Mouse (Mus musculus) brown adipose tissue, adult 24 weeks (tissue): ENCODE measurements at regions not wholly inside any gene's neighbourhood (a gene's known extent, or its start where the extent isn't known, plus 50 kb on each side); places are given as distances from the start of the nearest gene placed in this dataset.

Experiments used
- H3K27ac ChIP-seq: fragments of 200-500 bp; replicated peaks from 2 replicates; pipeline ENCODE4 v1.5.1; 2012; ENCODE audit warnings: low read depth, mild to moderate bottlenecking, low read length
- H3K4me1 ChIP-seq: fragments of 200-500 bp; 2 replicates; pipeline ENCODE4 v1.6.1; 2012; ENCODE audit warnings: low read length, mixed read lengths; ENCODE audit not compliant: control insufficient read depth, insufficient read depth, insufficient read length
- H3K4me3 ChIP-seq: fragments of 200-500 bp; 2 replicates; pipeline ENCODE4 v1.5.1; 2012; ENCODE audit warnings: low read depth, mild to moderate bottlenecking, low read length, moderate library complexity; ENCODE audit not compliant: insufficient read depth

DNA sequence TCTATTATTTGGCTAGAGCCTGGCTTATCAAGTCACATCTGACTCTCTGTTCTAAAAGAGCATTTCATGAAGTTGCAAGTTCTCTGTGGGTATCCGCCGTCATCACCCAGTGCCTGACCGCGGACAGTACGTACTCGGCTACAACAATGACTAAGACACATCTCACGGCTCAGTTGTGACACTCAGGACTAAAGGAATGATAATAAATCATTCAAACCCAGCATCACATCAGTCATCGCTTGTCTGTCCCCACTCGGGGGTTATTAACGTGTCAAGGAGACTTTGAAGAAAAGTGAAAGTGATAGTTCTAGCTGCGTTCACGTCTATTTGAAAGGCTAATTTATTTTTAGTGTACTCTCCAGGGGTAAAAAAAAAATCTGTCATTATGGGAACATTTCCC lies 61.4 kb upstream of the Map4k3 start:
- H3K4me3 ChIP-seq = peak overlapping the region; percentile 52
- H3K4me1 ChIP-seq = peaks cover 10% of the 10 kb centered on the region; the same call in 1 of the 2 replicates
- H3K27ac ChIP-seq = peak overlapping the region; percentile 93

DNA sequence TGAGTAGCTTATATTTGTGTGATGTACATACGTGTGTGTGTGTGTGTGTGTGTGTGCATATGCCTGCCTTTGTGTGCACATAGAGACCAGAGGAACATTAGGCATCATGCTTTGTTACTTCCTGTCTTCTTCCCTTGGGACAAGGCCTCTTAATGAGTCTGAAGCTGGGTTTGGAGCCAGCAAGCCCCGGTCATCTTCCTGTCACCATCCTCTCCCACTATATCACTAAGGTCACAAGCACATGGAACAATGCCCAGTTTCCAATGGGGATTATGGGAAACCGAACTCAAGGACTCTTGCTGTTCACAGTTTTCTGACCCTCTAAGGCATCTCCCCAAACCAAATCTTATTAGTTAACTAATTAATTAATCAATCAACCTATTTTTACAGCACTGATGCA lies 60.7 kb upstream of the Map4k3 start:
- H3K27ac ChIP-seq = no peak overlapping the region; the same call in 1 of the 2 replicates
- peaks cover 10% of the 10 kb centered on the region; the same call in 1 of the 2 replicates for H3K4me1 ChIP-seq
- no peak overlapping the region for H3K4me3 ChIP-seq

- H3K27ac ChIP-seq = no peak overlapping the region
- H3K4me1 ChIP-seq = peaks cover 6% of the 10 kb centered on the region; the same call in 1 of the 2 replicates
- H3K4me3 ChIP-seq = no peak overlapping the region
Observed at GRCm38 (mm10) chr17:80786858-80787257, 58.6 kb upstream of the Map4k3 start.

- no peak overlapping the region for H3K4me3 ChIP-seq
- 0 out of 2 replicates have a peak overlapping the region, but pooled peaks have one; percentile 16 for H3K27ac ChIP-seq
Observed at GRCm38 (mm10) chr17:80786061-80786851, 58.0 kb upstream of the Map4k3 start.

GRCm38 (mm10) chr17:80785476-80785875 lies 57.2 kb upstream of the Map4k3 start:
- peaks cover 6% of the 10 kb centered on the region; the same call in 1 of the 2 replicates for H3K4me1 ChIP-seq
- H3K4me3 ChIP-seq = no peak overlapping the region
- no peak overlapping the region for H3K27ac ChIP-seq

More at GRCm38 (mm10) chr17:80786061-80786851, 58.0 kb upstream of the Map4k3 start:
- H3K4me1 ChIP-seq = peaks cover 6% of the 10 kb centered on the region; the same call in 1 of the 2 replicates

- Histone ChIP-seq H3K4me3 (no peak overlapping the region), H3K27ac (no peak overlapping the region), H3K4me1 (peaks cover 3% of the 10 kb centered on the region; the same call in 1 of the 2 replicates)
Observed at GRCm38 (mm10) chr17:80785049-80785448, 56.8 kb upstream of the Map4k3 start.

DNA sequence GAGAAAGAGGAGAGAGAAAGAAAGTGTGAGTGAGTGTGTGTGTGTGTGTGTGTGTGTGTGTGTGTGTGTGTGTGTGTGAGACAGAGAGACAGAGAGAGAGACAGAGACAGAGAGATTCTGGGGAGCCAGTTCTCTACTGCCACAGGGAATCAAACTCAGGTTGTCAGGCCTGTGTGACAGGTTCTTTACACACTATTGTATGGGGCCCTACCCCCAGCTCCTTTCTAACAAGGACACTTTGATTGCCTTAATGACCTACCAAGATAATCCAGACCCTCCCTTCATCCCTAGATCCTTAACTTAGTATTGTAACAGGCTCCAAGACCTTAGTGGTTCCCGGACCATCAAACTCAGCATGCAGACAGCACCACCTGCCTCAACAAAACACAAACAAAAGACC lies 53.9 kb upstream of the Map4k3 start:
- Histone ChIP-seq H3K4me3 (no peak overlapping the region), H3K4me1 (no peaks in the 10 kb centered on the region; the same call in 1 of the 2 replicates), H3K27ac (no peak overlapping the region)

GRCm38 (mm10) chr17:80781621-80782020 lies 53.3 kb upstream of the Map4k3 start:
- H3K27ac ChIP-seq = no peak overlapping the region
- H3K4me1 ChIP-seq = no peaks in the 10 kb centered on the region; the same call in 1 of the 2 replicates
- H3K4me3 ChIP-seq = no peak overlapping the region

- H3K27ac ChIP-seq = no peak overlapping the region
- no peaks in the 10 kb centered on the region; the same call in 1 of the 2 replicates for H3K4me1 ChIP-seq
- no peak overlapping the region for H3K4me3 ChIP-seq
Observed at GRCm38 (mm10) chr17:80780303-80780702, 52.0 kb upstream of the Map4k3 start.

DNA sequence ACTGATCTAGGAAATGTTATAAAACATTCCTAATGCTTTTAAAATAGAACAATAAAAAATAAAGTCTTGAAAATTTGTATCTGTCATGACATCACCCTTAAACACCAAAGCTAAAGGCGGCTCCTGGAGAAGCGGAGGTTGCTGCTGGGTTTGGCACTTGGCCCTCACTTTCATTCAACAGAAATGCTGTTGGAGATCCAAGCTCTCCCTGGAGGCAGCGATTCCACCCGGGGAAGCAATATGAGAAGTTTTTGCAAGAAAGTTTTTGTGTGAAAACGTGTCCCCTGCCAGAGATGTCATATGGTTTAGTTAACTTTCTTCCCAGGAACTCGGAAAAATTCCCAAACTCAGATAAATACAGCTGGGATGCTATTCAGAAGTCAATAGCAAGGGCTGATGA lies 51.5 kb upstream of the Map4k3 start:
- no peak overlapping the region for H3K27ac ChIP-seq
- H3K4me3 ChIP-seq = no peak overlapping the region
- H3K4me1 ChIP-seq = no peaks in the 10 kb centered on the region; the same call in 1 of the 2 replicates
